Mouse (Mus musculus) left cerebral cortex, adult 2 months (tissue): Measurements from ENCODE around the gene 4930507D05Rik. TPM values are rescaled to one million over a fixed set of nuclear protein-coding genes. Genes with fewer than 3 reads are reported as not detected.

Experiments
- DNase-seq, 2 experiments: peaks; one replicate each; pipeline ENCODE4 v3.0.0; 2021 to 2022; ENCODE audit warnings: low spot score in 2 of 2, mixed read lengths in 1 of 2; ENCODE audit errors: extremely low spot score in 1 of 2
- H3K27ac ChIP-seq: fragments of 200-600 bp; 2 replicates; pipeline ENCODE4 v1.8.1; 2022
- H3K4me3 ChIP-seq: fragments of 200-600 bp; 2 replicates; pipeline ENCODE4 v1.8.1; 2022
- CTCF ChIP-seq: fragments of 200-600 bp; IDR thresholded peaks from 2 replicates; pipeline ENCODE4 v1.8.1; 2022; ENCODE audit warnings: antibody characterized with exemption, mild to moderate bottlenecking, moderate library complexity
- intact Hi-C: fragments of 180-260 bp; cut with DNase I; formaldehyde crosslinking; loops from one replicate; pipeline ENCODE4 v1.15.1; 2025
- long read RNA-seq, 2 experiments: library from polyadenylated mRNA; stranded (forward); transcript quantifications; one replicate each; pipeline ENCODE4 v2.0.0; 2021; ENCODE audit warnings: borderline mapping rate in 2 of 2
- total RNA-seq, 2 experiments: library from RNA; stranded (reverse); gene quantifications; 2 replicates each; pipeline ENCODE4 v1.2.3; 2021

4930507D05Rik gene
- total RNA-seq, result 1 to 10 TPM; 1.1 to 1.4 TPM
- long read RNA-seq, experiment 1, partial matches to known transcripts, result 0 of 1 reads
- long read RNA-seq, experiment 1, other reads (novel, unspliced or antisense), result 0 of 1 reads
- long read RNA-seq, experiment 2, result 0 reads

- no peak for TF ChIP-seq CTCF
- Histone ChIP-seq H3K27ac (peak within 1 kb of the TSS; percentile 100), H3K4me3 (peak within 1 kb of the TSS; percentile 98)
- intact Hi-C loops, result loop anchor here (2.0 to 5.0 kb wide), 2 partner anchors 37 to 108 kb away; partner anchors contain the start of gene Vps26a
- DNase-seq, result peak; percentile 89 to 94
These were observed at the start of gene 4930507D05Rik, which contains the start of gene Supv3l1 for GRCm38 (mm10) chr10:62449364-62450279. Gene 4930507D05Rik (plus strand): TSS chr10:62449489. Gene Supv3l1 (minus strand): TSS chr10:62449738.

- Histone ChIP-seq H3K27ac (no peak overlapping the region), H3K4me3 (no peak overlapping the region)
- TF ChIP-seq CTCF, result no peak
- DNase-seq, result no peak
- intact Hi-C loops, result no loop called here
These were observed 47.6 kb upstream of the 4930507D05Rik start for GRCm38 (mm10) chr10:62401641-62402111.

DNA sequence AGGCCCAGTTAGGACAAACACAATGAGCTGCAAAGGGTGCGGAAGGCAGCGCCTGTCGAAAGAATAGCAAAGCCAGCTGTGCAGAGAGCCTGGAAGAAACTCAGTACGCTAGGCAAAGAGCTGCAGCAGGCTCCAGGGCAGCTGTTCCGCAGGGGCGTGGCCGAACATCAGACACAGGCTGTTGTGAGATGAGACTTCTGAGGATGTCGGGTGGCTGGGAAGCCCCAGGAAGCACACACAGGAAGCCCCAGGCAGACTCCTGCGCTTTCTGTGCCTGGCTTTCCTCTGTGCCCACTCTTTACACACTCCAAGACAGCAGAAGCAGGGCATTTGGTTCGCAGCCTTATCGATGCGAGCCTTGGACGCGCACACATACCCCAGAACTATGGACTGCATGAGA, 44.4 kb upstream of the 4930507D05Rik start:
- intact Hi-C loops, result no loop called here
- no peak overlapping the region for H3K4me3 ChIP-seq
- DNase-seq, result no peak

DNA sequence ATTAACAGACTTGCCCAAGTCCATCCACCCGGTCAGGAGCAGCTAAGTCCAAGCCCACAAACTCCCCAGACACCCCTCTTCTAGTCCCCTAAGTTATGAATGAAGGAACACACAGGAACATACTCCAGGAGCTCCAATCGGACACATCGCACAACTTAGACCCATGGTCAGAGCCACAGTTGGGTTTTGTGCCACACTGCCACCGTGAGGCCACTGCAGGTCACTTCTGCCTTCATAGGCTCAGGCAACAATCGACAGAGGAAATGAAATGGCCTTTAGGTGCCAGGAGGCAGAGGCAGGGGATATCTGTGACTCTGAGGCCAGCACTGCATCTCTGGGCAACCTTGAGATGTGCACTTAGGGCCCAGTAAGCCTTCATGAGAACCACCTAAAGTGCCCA, 38.3 kb upstream of the 4930507D05Rik start:
- Histone ChIP-seq H3K27ac (peak overlapping the region; percentile 76), H3K4me3 (peak overlapping the region; percentile 23)
- intact Hi-C loops, result loop anchor here (1.0 to 5.0 kb wide), 3 partner anchors 69 to 224 kb away; no protein-coding TSS in a partner anchor
- peak; percentile 62 to 76 for DNase-seq
- TF ChIP-seq CTCF, result peak; percentile 84

More for the DNA sequence above, 44.4 kb upstream of the 4930507D05Rik start:
- TF ChIP-seq CTCF, result no peak
- H3K27ac ChIP-seq, result no peak overlapping the region

DNA sequence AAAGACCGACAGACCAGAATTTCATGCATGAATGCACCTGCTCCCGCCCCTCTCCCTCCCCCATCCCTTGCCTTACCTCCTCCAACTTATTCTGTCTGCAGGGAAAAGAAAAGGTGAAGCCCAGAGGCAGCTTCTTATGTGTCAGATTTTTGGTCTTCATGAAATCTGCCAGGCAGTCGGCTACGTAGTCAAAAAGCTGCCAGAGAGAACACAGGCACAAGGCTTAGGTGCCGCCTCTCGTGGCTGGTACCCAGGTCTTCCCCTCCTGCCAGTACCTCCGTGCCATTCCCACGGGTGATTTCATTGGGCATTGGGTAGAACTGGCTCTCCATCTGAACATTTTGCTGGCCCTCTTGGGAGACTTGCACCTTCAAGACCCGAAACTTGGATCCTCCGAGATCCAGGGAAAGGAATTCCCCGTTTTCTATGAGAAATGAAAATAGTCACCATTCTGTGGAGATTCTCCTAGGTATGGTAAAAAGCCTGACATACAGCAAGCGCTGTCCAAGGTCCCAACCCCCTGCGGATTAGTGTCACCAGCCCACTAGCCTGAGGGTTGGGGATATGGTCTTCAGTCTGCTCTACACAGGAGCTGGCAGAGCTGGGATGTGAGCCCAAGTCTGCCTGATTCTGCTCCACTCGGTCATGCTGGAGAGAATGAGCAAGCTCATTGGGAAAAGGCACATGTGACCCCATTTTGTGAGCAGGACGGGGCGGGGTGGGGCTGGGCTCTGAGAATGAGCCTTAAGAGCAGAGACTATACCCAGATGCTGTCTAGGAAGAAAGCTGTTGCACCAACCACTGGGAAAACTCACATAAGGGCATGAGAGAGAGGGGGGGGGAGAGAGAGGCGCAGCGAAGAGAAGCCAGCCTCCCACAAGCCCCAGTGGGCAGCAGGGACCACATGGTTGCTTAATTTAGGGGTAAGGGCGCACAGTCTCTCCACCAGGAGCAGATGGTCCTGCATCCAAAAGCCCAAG, 37.6 kb upstream of the 4930507D05Rik start:
- DNase-seq, result peak in 1 of 2 experiments; percentile 28
- peak overlapping the region; percentile 76 for H3K27ac ChIP-seq
- intact Hi-C loops, result loop anchor here (1.0 to 5.0 kb wide), 3 partner anchors 69 to 225 kb away; no protein-coding TSS in a partner anchor
- TF ChIP-seq CTCF, result no peak
- peak overlapping the region; percentile 23 for H3K4me3 ChIP-seq

- no peak overlapping the region for H3K4me3 ChIP-seq
- no peak for TF ChIP-seq CTCF
- H3K27ac ChIP-seq, result peak overlapping the region; percentile 11; the same call in 1 of the 2 replicates
- intact Hi-C loops, result loop anchor here (5.0 kb wide), 1 partner anchor 71 kb away; no protein-coding TSS in a partner anchor
- no peak for DNase-seq
These were observed 36.2 kb upstream of the 4930507D05Rik start for GRCm38 (mm10) chr10:62412906-62413605.

DNA sequence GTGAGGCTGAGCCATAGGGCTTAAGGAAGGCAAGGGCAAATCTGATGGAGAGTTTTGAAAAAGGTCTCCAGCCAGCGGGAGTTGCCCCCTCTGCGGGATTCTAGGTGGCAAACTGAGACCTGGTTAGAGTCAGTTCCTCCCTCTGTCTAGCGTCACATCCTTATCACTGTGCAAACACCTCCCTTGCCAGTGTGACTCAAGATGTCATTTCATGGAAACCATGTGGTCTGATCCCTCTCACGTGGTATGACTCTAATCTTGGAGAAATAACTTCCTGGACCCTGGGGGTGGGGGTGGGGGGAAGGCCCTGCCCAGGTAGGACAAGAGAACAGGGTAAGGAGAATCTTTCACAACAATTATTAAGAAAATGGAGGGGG, 35.7 kb upstream of the 4930507D05Rik start:
- intact Hi-C loops, result loop anchor here (5.0 kb wide), 1 partner anchor 71 kb away; no protein-coding TSS in a partner anchor
- DNase-seq, result no peak
- no peak overlapping the region for H3K27ac ChIP-seq
- TF ChIP-seq CTCF, result no peak
- no peak overlapping the region for H3K4me3 ChIP-seq

GRCm38 (mm10) chr10:62418831-62419356, 30.4 kb upstream of the 4930507D05Rik start:
- TF ChIP-seq CTCF, result no peak
- Histone ChIP-seq H3K27ac (no peak overlapping the region), H3K4me3 (no peak overlapping the region)
- no peak for DNase-seq
- intact Hi-C loops, result no loop called here

DNA sequence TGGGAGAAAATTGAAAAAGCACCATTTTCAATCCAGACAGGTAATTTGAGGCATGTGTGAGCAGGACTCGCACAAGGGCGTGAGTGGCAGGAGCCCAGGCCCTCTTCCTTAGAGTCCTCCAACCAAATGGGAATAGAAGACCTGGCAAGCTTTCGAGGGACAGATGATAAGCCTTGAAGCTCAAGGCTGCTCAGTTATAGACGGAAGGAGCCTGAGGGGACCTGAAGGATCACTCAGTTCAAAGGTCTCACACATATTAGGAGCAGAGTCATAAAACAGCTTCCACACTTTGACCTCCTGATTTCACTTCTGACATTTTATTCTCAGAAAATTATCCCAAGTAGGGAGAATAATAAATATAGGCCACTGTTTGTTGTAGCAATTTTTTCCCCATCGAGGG, 29.9 kb upstream of the 4930507D05Rik start:
- Histone ChIP-seq H3K27ac (no peak overlapping the region), H3K4me3 (no peak overlapping the region)
- intact Hi-C loops, result no loop called here
- TF ChIP-seq CTCF, result no peak
- DNase-seq, result no peak

- intact Hi-C loops, result no loop called here
- DNase-seq, result no peak
- Histone ChIP-seq H3K4me3 (no peak overlapping the region), H3K27ac (no peak overlapping the region)
- TF ChIP-seq CTCF, result no peak
These were observed 28.9 kb upstream of the 4930507D05Rik start for GRCm38 (mm10) chr10:62420399-62420798.
